Mouse (Mus musculus) monocyte, adult 5-6 weeks (primary cell): Measurements from ENCODE around the gene Zfp68. TPM values are rescaled to one million over a fixed set of nuclear protein-coding genes. Genes with fewer than 3 reads are reported as not detected.
"Not testable (repeated sequence)": the region's sequence is repeated elsewhere in the genome, so short reads cannot be mapped to it uniquely, and the experiment has no call there.

Source experiments
- ATAC-seq: fragments of 153-309, 156-312 bp; replicated peaks from 2 replicates; pipeline ENCODE4 v1.8.0; 2017; ENCODE audit warnings: mild to moderate bottlenecking; ENCODE audit not compliant: low TSS enrichment, insufficient number of reproducible peaks, severe bottlenecking, poor library complexity, low FRiP score
- total RNA-seq: library from RNA; stranded (forward); fragments of 200-1000, 200-491, 200-594 nt; gene quantifications from 3 replicates; pipeline ENCODE4 v1.2.3, GENCODE M21; 2017

Gene Zfp68
- 53.7 to 70.6 TPM (median 65.0 TPM) in 3 replicates for total RNA-seq

- ATAC-seq: peak; percentile 93
These were observed at the start of gene Zfp68 for GRCm38 (mm10) chr5:138619211-138620128. Zfp68 (minus strand) TSS chr5:138619761.

GRCm38 (mm10) chr5:138658922-138659321 is 39.4 kb upstream of the Zfp68 start:
- ATAC-seq: peak; percentile 87

- peak; percentile 77 for ATAC-seq
These were observed 38.3 kb upstream of the Zfp68 start for GRCm38 (mm10) chr5:138657854-138658253.

GRCm38 (mm10) chr5:138657407-138657806 is 37.8 kb upstream of the Zfp68 start:
- ATAC-seq: no peak

- ATAC-seq: peak; percentile 69; the same call in 1 of the 2 replicates
These were observed 37.1 kb upstream of the Zfp68 start for GRCm38 (mm10) chr5:138656477-138657156.

DNA sequence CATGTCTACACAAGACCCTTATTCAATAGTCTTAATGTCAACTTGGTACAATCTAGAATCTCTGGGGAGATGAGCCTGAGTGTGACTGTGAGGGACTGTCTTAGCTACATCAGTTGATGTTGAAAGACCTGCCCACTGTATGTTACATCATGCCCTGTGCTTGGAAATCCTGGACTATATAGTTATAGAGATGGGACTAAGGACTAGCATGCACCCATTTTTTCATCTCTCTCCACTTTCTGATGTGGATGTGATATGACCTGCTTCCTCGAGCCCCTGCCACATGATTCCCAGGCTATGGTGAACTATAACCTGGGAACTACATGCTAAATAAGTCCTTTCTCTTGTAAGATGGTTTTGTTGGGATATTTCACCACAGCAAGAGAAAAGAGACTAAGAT is 33.4 kb upstream of the Zfp68 start:
- no peak for ATAC-seq

DNA sequence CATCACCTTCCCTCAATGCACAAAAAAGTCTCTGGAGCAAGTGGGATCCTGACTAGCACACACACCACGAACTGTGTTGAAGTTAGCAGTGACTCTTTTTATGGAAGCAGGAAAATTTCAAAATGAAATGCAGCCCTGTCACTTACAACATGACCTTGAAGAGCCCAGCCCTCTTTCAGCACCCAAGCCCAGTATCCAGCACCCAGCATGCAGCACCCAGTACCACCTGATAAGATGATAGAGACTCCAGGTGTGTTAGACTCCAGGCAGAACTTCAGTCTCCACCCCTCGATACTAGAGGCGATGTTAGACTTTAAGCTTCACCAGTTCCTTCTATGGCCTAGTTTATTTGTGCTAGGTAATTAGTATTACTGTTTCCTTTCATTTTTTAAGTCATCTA is 22.2 kb upstream of the Zfp68 start:
- ATAC-seq: no peak

- ATAC-seq: no peak
These were observed 21.5 kb upstream of the Zfp68 start for GRCm38 (mm10) chr5:138641081-138641480.

GRCm38 (mm10) chr5:138636486-138636885 is 16.9 kb upstream of the Zfp68 start:
- no peak for ATAC-seq

DNA sequence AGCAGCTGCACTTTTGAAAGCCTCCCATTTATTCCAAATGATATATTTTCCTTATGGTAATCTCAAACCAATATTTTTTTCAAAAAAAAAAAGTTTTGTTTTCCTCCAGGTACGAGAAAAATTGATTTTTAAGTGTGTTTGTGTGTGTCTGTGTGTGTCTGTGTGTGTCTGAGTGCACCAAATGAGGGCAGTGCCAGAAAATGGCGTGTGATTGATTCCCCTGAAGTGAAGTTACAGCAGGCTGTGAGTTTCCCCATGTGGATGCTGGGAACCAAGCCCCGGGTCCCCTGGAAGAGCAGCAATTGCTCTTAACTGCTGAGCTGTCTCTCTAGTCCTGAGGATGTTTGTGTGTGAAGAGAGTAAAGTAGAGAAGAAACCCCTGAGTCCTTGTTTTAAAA is 3.9 kb upstream of the Zfp68 start:
- ATAC-seq: no peak

DNA sequence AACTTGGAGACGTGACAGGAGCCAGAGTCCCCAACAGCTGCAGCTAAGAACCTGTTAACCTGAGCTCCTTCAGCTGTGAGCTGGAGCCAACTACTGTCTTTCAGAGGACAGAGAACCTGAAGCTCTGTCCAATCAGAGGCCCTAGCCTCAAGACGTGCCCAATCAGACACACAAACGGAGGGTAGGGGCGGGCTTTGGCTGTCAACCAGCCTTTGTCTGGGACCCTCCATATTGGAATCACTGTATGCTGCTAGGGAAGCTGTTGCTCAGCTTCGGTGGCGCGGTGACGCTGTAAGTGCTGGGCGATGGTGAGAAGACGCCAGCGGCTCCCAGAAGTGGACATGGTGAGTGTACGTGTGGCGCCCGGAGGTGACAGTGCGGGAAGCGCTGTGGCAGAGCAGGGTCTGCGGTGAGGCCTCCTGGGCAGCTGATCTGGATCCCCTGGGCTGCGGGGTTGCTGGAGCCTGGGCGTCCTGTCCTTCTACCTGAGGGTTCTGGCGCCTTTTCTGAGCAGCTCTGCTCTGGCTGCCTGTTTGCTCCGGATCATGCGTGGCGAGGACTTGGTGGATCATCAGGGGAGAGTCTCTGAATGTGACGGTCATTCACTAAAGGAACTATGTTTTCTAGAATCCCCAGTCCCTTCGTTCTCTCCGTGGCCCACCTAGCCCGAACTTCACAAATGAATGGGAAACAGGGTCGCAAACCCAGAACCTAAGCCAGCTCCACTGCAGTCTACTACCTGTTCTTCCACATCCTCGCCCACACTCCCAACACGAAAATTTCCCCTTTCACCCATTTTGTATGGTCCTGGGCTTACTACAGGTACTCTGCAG is 3.3 kb upstream of the Zfp68 start, which contains the start of gene A430033K04Rik:
TSS of gene A430033K04Rik (plus strand) at position 215 of the 833 bp plus-strand sequence.
- peak; percentile 97 for ATAC-seq

GRCm38 (mm10) chr5:138620836-138621235 is 1.3 kb upstream of the Zfp68 start:
- ATAC-seq: no peak

GRCm38 (mm10) chr5:138618353-138618752 is 1.2 kb downstream of the Zfp68 start:
- ATAC-seq: no peak

DNA sequence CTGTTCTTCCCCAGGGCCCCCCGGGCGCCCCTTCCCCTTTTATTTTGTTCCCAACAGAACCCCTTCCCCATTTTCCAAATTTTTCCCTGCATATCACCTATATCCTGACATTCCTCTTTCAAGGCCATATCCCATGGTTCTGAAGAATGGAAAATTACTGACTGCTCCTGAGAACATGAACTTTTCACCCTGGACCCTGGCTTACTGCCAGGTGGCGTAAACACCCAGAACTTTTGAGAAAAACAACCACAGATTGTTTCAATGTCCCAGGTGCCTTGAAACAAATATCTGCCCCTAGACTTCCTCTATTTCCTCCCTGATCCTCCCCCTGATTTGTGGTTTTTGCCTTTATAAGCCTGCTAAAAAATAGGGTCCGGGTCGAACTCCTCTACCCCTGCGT is 32.2 kb downstream of the Zfp68 start:
- ATAC-seq: no peak

DNA sequence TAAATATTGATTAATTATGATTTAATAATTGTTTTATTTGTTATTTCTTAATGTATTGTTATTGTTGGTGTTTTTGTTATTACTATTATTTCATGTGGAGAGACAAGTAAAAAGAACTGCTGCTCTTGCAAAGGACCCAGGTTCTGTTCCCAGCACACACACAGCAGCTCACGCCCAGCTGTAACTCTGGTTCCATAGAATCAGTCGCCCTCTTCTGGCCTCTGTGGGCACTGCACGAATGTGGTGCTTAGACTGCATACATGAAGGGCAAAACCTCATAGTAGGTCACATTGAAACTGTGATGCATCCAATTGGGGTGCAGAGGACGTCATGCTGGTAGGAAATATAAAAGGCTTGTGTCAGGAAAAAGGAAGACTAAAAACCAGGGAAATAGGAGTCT is 47.9 kb downstream of the Zfp68 start:
- ATAC-seq: no peak

GRCm38 (mm10) chr5:138564612-138565011 is 54.9 kb downstream of the Zfp68 start, which contains the start of gene 1700123K08Rik:
1700123K08Rik (minus strand) TSS chr5:138564712.
- not testable (repeated sequence) for ATAC-seq
